Mouse (Mus musculus): Measurements from ENCODE around the gene Gm4340. TPM values are rescaled to one million over a fixed set of nuclear protein-coding genes. Genes with fewer than 3 reads are reported as not detected.

The Gm4340 gene
- polyA plus RNA-seq, 1 experiment from 2014 or later: not detected

GRCm38 (mm10) chr10:104214527-104214926, 20.7 kb downstream of the Gm4340 start:
- no peaks in the 10 kb centered on the region for H3K4me1 ChIP-seq (replicated peaks; ENCODE audit: control insufficient read depth, insufficient read depth, low read length)
- H3K36me3 ChIP-seq (ENCODE audit: control insufficient read depth, insufficient read depth, low read length): no peaks in the 10 kb centered on the region
- H3K27ac ChIP-seq (ENCODE audit: low read depth, low read length): no peak overlapping the region
- DNase-seq (ENCODE audit: low spot score) (no peak), ATAC-seq (replicated peaks; ENCODE audit: low FRiP score) (no peak)
- no peak overlapping the region for H3K9ac ChIP-seq (ENCODE audit: low read length)
- WGBS: 85% methylated on average over 5 of the region's 5 CpGs
- H3K27me3 ChIP-seq (ENCODE audit: control insufficient read depth, insufficient read depth, low read length): no peaks in the 10 kb centered on the region
- H3K4me3 ChIP-seq (ENCODE audit: low read depth, low read length): no peak overlapping the region
- H3K9me3 ChIP-seq (ENCODE audit: control insufficient read depth, low read length): no peaks in the 10 kb centered on the region
- H3K4me2 ChIP-seq (ENCODE audit: low read depth, low read length, severe bottlenecking): no peak overlapping the region

- H3K9ac ChIP-seq (ENCODE audit: low read length): no peak overlapping the region
- no peak overlapping the region for H3K27ac ChIP-seq (ENCODE audit: low read depth, low read length)
- DNase-seq (ENCODE audit: low spot score) (no peak), ATAC-seq (replicated peaks; ENCODE audit: low FRiP score) (no peak)
- H3K9me3 ChIP-seq (ENCODE audit: control insufficient read depth, low read length): no peaks in the 10 kb centered on the region
- H3K36me3 ChIP-seq (ENCODE audit: control insufficient read depth, insufficient read depth, low read length): no peaks in the 10 kb centered on the region
- H3K27me3 ChIP-seq (ENCODE audit: control insufficient read depth, insufficient read depth, low read length): no peaks in the 10 kb centered on the region
- no peaks in the 10 kb centered on the region for H3K4me1 ChIP-seq (replicated peaks; ENCODE audit: control insufficient read depth, insufficient read depth, low read length)
- 93% methylated on average over 6 of the region's 6 CpGs for WGBS
- H3K4me2 ChIP-seq (ENCODE audit: low read depth, low read length, severe bottlenecking): no peak overlapping the region
- H3K4me3 ChIP-seq (ENCODE audit: low read depth, low read length): no peak overlapping the region
These were observed 26.6 kb downstream of the Gm4340 start for GRCm38 (mm10) chr10:104220303-104221021.

Other genes with a start within 250 kb of the Gm4340 start
- gene Gm21293, start 51.1 kb upstream of the Gm4340 start, polyA plus RNA-seq (2014; fragmentation: Nextera tagmentation; extraction: Ambion mirVana): not detected in 2 replicates
- gene Gm6763, start 42.5 kb upstream of the Gm4340 start, polyA plus RNA-seq (2014; fragmentation: Nextera tagmentation; extraction: Ambion mirVana): not detected in 2 replicates
- gene Gm8764, start 34.0 kb upstream of the Gm4340 start, polyA plus RNA-seq (2014; fragmentation: Nextera tagmentation; extraction: Ambion mirVana): not detected in 2 replicates
- gene Gm21304, start 25.5 kb upstream of the Gm4340 start, polyA plus RNA-seq (2014; fragmentation: Nextera tagmentation; extraction: Ambion mirVana): not detected in 2 replicates
- gene Gm21312, start 17.0 kb upstream of the Gm4340 start, polyA plus RNA-seq (2014; fragmentation: Nextera tagmentation; extraction: Ambion mirVana): not detected in 2 replicates
- not detected in 2 replicates for gene Gm20765, start 8.5 kb upstream of the Gm4340 start, polyA plus RNA-seq (2014; fragmentation: Nextera tagmentation; extraction: Ambion mirVana)